Mouse (Mus musculus) heart, adult 2 months (tissue): ENCODE measurements around the gene Rab11fip4.

Source experiments
- CTCF ChIP-seq: fragments of 200-600 bp; IDR thresholded peaks from 2 replicates; pipeline ENCODE4 v1.8.1; 2022; ENCODE audit warnings: antibody characterized with exemption, mild to moderate bottlenecking, moderate library complexity
- EP300 ChIP-seq: fragments of 200-500 bp; IDR thresholded peaks from 2 replicates; pipeline ENCODE4 v1.6.1; 2011; ENCODE audit warnings: low read depth, low read length, control low read depth; ENCODE audit not compliant: insufficient read depth
- POLR2A ChIP-seq: fragments of 200-500 bp; IDR thresholded peaks from 2 replicates; pipeline ENCODE4 v1.6.1; 2011; ENCODE audit warnings: mild to moderate bottlenecking, low read depth, low read length, control low read depth; ENCODE audit not compliant: insufficient read depth

GRCm38 (mm10) chr11:79736232-79737006 lies 145.4 kb downstream of the Rab11fip4 start:
- peak; percentile 7; the same call in 1 of the 2 replicates for TF ChIP-seq CTCF
- no peak for TF ChIP-seq POLR2A
- no peak for TF ChIP-seq EP300
